Mouse (Mus musculus) small intestine, adult 2 months (tissue): ENCODE results near the gene Atic. TPM values are rescaled to one million over a fixed set of nuclear protein-coding genes. Genes with fewer than 3 reads are reported as not detected.

Experiments used
- H3K27ac ChIP-seq: fragments of 200-500 bp; 2 replicates; pipeline ENCODE4 v1.5.1; 2012; ENCODE audit warnings: low read depth, low read length, control low read depth, inconsistent platforms; ENCODE audit not compliant: insufficient read depth
- H3K27me3 ChIP-seq: fragments of 200-500 bp; 2 replicates; pipeline ENCODE4 v1.6.1; 2012; ENCODE audit warnings: mild to moderate bottlenecking, moderate library complexity, low read length, inconsistent platforms; ENCODE audit not compliant: control insufficient read depth, insufficient read depth
- H3K36me3 ChIP-seq: fragments of 200-500 bp; 2 replicates; pipeline ENCODE4 v1.6.1; 2012; ENCODE audit warnings: mild to moderate bottlenecking, low read length, control low read depth, inconsistent platforms; ENCODE audit not compliant: control insufficient read depth, insufficient read depth
- H3K4me1 ChIP-seq: fragments of 200-500 bp; 2 replicates; pipeline ENCODE4 v1.6.1; 2012; ENCODE audit warnings: low read length, inconsistent platforms, mixed read lengths; ENCODE audit not compliant: control insufficient read depth, insufficient read depth, insufficient read length
- H3K4me3 ChIP-seq: fragments of 200-500 bp; 2 replicates; pipeline ENCODE4 v1.5.1; 2012; ENCODE audit warnings: low read depth, mild to moderate bottlenecking, control low read depth, inconsistent platforms, low read length, moderate library complexity
- CTCF ChIP-seq: fragments of 200-500 bp; IDR thresholded peaks from 2 replicates; pipeline ENCODE4 v1.5.1; 2012; ENCODE audit warnings: low read depth, mild to moderate bottlenecking, control low read depth, inconsistent platforms, low read length, moderate library complexity, mixed read lengths; ENCODE audit not compliant: insufficient replicate concordance, insufficient read length; ENCODE audit errors: extremely low read depth
- POLR2A ChIP-seq: fragments of 200-500 bp; IDR thresholded peaks from 2 replicates; pipeline ENCODE4 v1.6.1; 2012; ENCODE audit warnings: low read depth, mild to moderate bottlenecking, control low read depth, inconsistent platforms, low read length, moderate library complexity
- WGBS: fragments of 180-500 bp; shearing (Covaris S2); methylation state at CpG from one replicate; pipeline ENCODE4 v1.1.7; 2018; 5-methylcytosine and 5-hydroxymethylcytosine counted together
- polyA plus RNA-seq: library from polyadenylated mRNA; depleted of rRNA; stranded (reverse); fragments of >200 nt; gene quantifications from 2 replicates; pipeline ENCODE4 v1.2.3, GENCODE M21; 2012

The Atic gene
- polyA plus RNA-seq, 1 experiment: 13.9 TPM

GRCm38 (mm10) chr1:71539641-71540040 lies 17.3 kb upstream of the Atic start:
- Histone ChIP-seq H3K4me1 (no peaks in the 10 kb centered on the region), H3K36me3 (no peaks in the 10 kb centered on the region), H3K27ac (no peak overlapping the region), H3K27me3 (no peaks in the 10 kb centered on the region), H3K4me3 (no peak overlapping the region)
- no peak for TF ChIP-seq POLR2A
- no peak for TF ChIP-seq CTCF
- 87% methylated on average over 4 of the region's 4 CpGs for WGBS

DNA sequence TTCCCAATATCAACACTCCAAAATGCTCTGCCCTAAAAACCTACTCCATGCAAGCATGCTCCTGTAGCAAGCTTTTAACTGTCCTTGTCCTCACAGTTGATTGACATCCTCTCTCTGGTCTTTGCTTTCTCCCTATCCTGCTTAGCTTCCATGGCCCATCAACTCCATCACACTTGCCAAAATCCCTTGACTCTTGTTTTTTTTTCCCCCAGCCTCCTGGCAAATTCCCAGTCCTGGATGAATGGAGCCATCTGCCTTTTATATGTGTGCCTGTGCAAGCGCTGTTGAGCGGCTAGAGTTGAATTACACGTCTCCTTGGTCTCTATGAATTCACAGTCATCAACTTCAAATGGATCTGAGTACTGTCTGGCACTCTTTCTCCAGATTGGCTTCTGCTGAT lies 16.5 kb upstream of the Atic start:
- WGBS: 83% methylated on average over 3 of the region's 3 CpGs
- Histone ChIP-seq H3K27ac (no peak overlapping the region), H3K4me3 (no peak overlapping the region), H3K27me3 (no peaks in the 10 kb centered on the region), H3K4me1 (no peaks in the 10 kb centered on the region), H3K36me3 (no peaks in the 10 kb centered on the region)
- no peak for TF ChIP-seq CTCF

DNA sequence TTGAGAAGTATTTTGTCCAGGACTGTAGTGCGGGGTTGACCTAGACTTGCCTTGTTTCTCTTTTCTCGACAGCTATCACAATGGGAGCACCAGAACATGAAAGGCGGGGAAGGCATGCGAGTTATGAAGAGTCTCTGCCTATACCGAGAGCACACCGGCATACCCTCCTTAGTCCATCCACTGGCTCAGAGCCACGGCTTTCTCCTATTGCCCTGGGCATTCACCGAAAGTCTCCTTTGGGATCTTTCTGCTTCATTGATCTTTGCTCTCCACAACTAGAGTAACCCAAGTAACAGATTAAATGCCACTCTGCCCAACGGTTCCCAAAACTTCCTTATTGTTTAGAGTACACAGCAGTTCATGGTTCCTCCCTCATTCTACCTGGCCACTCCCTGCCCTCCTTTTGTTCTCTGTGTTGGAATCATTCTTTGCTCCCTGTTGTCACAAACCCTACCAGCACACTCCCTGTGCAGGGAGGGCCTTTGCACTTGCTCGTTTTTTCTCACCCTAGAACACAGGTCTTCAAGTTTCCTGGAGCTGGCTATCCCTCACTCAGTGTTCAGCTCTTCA lies 6.2 kb upstream of the Atic start:
- TF ChIP-seq CTCF (no peak), POLR2A (no peak)
- no peak overlapping the region for H3K4me3 ChIP-seq
- peaks cover 6% of the 10 kb centered on the region; the same call in 1 of the 2 replicates for H3K4me1 ChIP-seq
- peak overlapping the region; percentile 85 for H3K27ac ChIP-seq
- H3K36me3 ChIP-seq: no peaks in the 10 kb centered on the region
- 33% methylated on average over 10 of the region's 10 CpGs for WGBS
- no peaks in the 10 kb centered on the region for H3K27me3 ChIP-seq

DNA sequence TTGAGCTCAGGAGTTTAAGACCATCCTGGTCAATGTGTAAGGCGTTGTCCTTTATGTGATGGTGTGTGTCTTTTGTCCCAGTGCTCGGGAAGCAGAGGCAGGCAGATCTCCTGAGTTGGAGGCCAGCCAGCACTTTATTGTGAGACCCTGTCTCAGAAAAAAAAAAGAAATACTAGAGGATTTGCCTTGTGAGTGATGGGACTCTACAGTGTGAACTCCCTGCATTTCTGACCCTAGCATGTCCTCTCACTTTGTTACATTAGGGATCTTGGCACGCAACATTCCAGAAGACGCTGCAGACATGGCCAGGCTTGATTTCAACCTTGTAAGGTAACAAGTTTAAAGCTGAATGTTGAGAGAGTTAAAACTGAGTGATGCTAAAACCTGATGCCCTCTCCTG lies 3.7 kb downstream of the Atic start:
- H3K4me1 ChIP-seq: peaks cover 7% of the 10 kb centered on the region; the same call in 1 of the 2 replicates
- peaks cover 28% of the 10 kb centered on the region for H3K36me3 ChIP-seq
- TF ChIP-seq CTCF (no peak), POLR2A (no peak)
- H3K4me3 ChIP-seq: no peak overlapping the region
- H3K27me3 ChIP-seq: no peaks in the 10 kb centered on the region
- H3K27ac ChIP-seq: no peak overlapping the region
- WGBS: 99% methylated on average over 4 of the region's 4 CpGs

GRCm38 (mm10) chr1:71564291-71564690 lies 7.3 kb downstream of the Atic start:
- 94% methylated on average over 7 of the region's 7 CpGs for WGBS
- Histone ChIP-seq H3K36me3 (peaks cover 56% of the 10 kb centered on the region), H3K4me3 (no peak overlapping the region), H3K4me1 (no peaks in the 10 kb centered on the region), H3K27ac (no peak overlapping the region), H3K27me3 (no peaks in the 10 kb centered on the region)
- TF ChIP-seq CTCF (no peak), POLR2A (no peak)

DNA sequence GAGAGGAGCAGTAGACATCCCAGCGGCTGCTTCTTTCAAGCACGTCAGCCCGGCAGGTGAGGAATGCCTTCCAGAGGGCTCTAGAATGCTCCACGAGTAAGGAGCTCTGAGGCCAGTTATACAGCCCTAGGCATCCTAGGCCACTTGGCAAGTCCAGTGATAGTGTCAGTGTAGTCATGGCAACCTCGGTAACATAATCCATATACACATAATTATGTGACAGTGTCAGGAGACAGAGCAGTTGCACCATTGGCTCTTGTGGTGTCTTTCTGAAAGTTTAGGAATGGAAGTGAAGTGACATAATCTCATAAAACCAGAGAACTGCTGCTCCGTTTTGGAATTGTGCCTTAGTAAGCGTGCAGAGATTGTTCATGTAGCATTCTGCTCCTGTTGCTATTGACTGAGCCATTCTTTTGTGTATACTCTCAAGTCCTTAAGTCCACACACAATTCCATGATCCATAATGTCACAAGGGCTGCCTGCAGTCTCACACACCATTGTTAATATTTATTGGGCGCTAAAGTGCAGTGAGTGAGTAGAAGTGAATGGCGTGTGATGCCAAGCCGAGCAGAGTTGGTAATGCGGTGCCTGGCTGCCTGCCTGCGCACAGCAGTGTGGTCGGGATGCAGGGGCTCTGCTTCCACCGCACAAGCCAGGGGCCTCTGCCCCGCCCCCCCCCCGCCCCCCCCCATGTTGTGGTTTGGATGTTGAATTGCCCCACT lies 11.1 kb downstream of the Atic start:
- H3K27me3 ChIP-seq: no peaks in the 10 kb centered on the region
- TF ChIP-seq CTCF (no peak), POLR2A (no peak)
- no peaks in the 10 kb centered on the region for H3K4me1 ChIP-seq
- H3K4me3 ChIP-seq: no peak overlapping the region
- WGBS: 81% methylated on average over 16 of the region's 16 CpGs
- no peak overlapping the region for H3K27ac ChIP-seq
- peaks cover 66% of the 10 kb centered on the region for H3K36me3 ChIP-seq

- H3K36me3 ChIP-seq: peaks cover 62% of the 10 kb centered on the region
Observed at GRCm38 (mm10) chr1:71570116-71570515, 13.2 kb downstream of the Atic start.

More at GRCm38 (mm10) chr1:71570116-71570515, 13.2 kb downstream of the Atic start:
- H3K27me3 ChIP-seq: no peaks in the 10 kb centered on the region
- no peak for TF ChIP-seq CTCF
- TF ChIP-seq POLR2A: no peak
- WGBS: 91% methylated on average over 4 of the region's 4 CpGs
- no peak overlapping the region for H3K27ac ChIP-seq
- H3K4me1 ChIP-seq: no peaks in the 10 kb centered on the region
- no peak overlapping the region for H3K4me3 ChIP-seq
